Mouse (Mus musculus): ENCODE data around the gene P2ry12. TPM values are rescaled to one million over a fixed set of nuclear protein-coding genes. Genes with fewer than 3 reads are reported as not detected.
A peak's percentile ranks its signal among the peaks of the same experiment; 100 is the strongest.

P2ry12 gene
- polyA plus RNA-seq, 1 experiment, result 16.1 TPM

- no peak within 1 kb of the TSS for H3K27ac ChIP-seq (ENCODE audit: insufficient read depth, low read length)
- no peak for DNase-seq
- no peak for TF ChIP-seq POLR2A (IDR thresholded peaks at IDR 0.05; ENCODE audit: borderline replicate concordance, insufficient read depth, low read length)
- TF ChIP-seq CTCF (IDR thresholded peaks at IDR 0.05; ENCODE audit: borderline replicate concordance, insufficient read depth, low read depth, low read length), result no peak
- no peaks in the 10 kb centered on the region for H3K27me3 ChIP-seq (ENCODE audit: control insufficient read depth, insufficient read depth, low read length)
- H3K4me3 ChIP-seq (replicated peaks; ENCODE audit: insufficient read depth, low read depth, low read length), result no peak within 1 kb of the TSS
- H3K4me1 ChIP-seq (ENCODE audit: control insufficient read depth, insufficient read depth, low read length), result peaks cover 4% of the 10 kb centered on the region; the same call in 1 of the 2 replicates
- 97% methylated on average over 6 of the region's 6 CpGs for WGBS
Observed at GRCm38 (mm10) chr3:59210727-59211126, 51.9 kb downstream of the P2ry12 start, which contains the start of gene P2ry13. P2ry13 (minus strand) TSS chr3:59210882.

- WGBS, result 71% methylated on average over 8 of the region's 8 CpGs
- peak in 1 of 2 experiments; percentile 14 for DNase-seq
- TF ChIP-seq CTCF (IDR thresholded peaks at IDR 0.05; ENCODE audit: borderline replicate concordance, insufficient read depth, low read depth, low read length), result no peak
- TF ChIP-seq POLR2A (IDR thresholded peaks at IDR 0.05; ENCODE audit: borderline replicate concordance, insufficient read depth, low read length), result no peak
- H3K4me3 ChIP-seq (replicated peaks; ENCODE audit: insufficient read depth, low read depth, low read length), result no peak overlapping the region
- no peaks in the 10 kb centered on the region for H3K27me3 ChIP-seq (ENCODE audit: control insufficient read depth, insufficient read depth, low read length)
- peaks cover 4% of the 10 kb centered on the region; the same call in 1 of the 2 replicates for H3K4me1 ChIP-seq (ENCODE audit: control insufficient read depth, insufficient read depth, low read length)
- no peak overlapping the region for H3K27ac ChIP-seq (ENCODE audit: insufficient read depth, low read length)
Observed at GRCm38 (mm10) chr3:59210089-59210488, 52.6 kb downstream of the P2ry12 start.

- Histone ChIP-seq H3K27me3 (ENCODE audit: control insufficient read depth, insufficient read depth, low read length) (no peaks in the 10 kb centered on the region), H3K4me1 (ENCODE audit: control insufficient read depth, insufficient read depth, low read length) (peaks cover 4% of the 10 kb centered on the region; the same call in 1 of the 2 replicates), H3K4me3 (replicated peaks; ENCODE audit: insufficient read depth, low read depth, low read length) (no peak overlapping the region), H3K27ac (ENCODE audit: insufficient read depth, low read length) (peak overlapping the region; percentile 38)
- DNase-seq, result peak; percentile 54 to 68
- 51% methylated on average over 4 of the region's 4 CpGs for whole genome bisulfite sequencing
- TF ChIP-seq CTCF (IDR thresholded peaks at IDR 0.05; ENCODE audit: borderline replicate concordance, insufficient read depth, low read depth, low read length), result peak; percentile 48
- no peak for TF ChIP-seq POLR2A (IDR thresholded peaks at IDR 0.05; ENCODE audit: borderline replicate concordance, insufficient read depth, low read length)
Observed at GRCm38 (mm10) chr3:59208650-59209548, 53.8 kb downstream of the P2ry12 start.

GRCm38 (mm10) chr3:59205941-59206340 is 56.7 kb downstream of the P2ry12 start:
- Histone ChIP-seq H3K4me1 (ENCODE audit: control insufficient read depth, insufficient read depth, low read length) (peaks cover 4% of the 10 kb centered on the region; the same call in 1 of the 2 replicates), H3K4me3 (replicated peaks; ENCODE audit: insufficient read depth, low read depth, low read length) (no peak overlapping the region), H3K27me3 (ENCODE audit: control insufficient read depth, insufficient read depth, low read length) (no peaks in the 10 kb centered on the region), H3K27ac (ENCODE audit: insufficient read depth, low read length) (no peak overlapping the region)
- TF ChIP-seq CTCF (IDR thresholded peaks at IDR 0.05; ENCODE audit: borderline replicate concordance, insufficient read depth, low read depth, low read length) (no peak), POLR2A (IDR thresholded peaks at IDR 0.05; ENCODE audit: borderline replicate concordance, insufficient read depth, low read length) (no peak)
- WGBS, result 67% methylated on average over 4 of the region's 4 CpGs
- DNase-seq, result no peak

GRCm38 (mm10) chr3:59204719-59205503 is 57.8 kb downstream of the P2ry12 start:
- Histone ChIP-seq H3K27me3 (ENCODE audit: control insufficient read depth, insufficient read depth, low read length) (no peaks in the 10 kb centered on the region), H3K4me1 (ENCODE audit: control insufficient read depth, insufficient read depth, low read length) (peaks cover 4% of the 10 kb centered on the region; the same call in 1 of the 2 replicates), H3K27ac (ENCODE audit: insufficient read depth, low read length) (no peak overlapping the region), H3K4me3 (replicated peaks; ENCODE audit: insufficient read depth, low read depth, low read length) (no peak overlapping the region)
- TF ChIP-seq CTCF (IDR thresholded peaks at IDR 0.05; ENCODE audit: borderline replicate concordance, insufficient read depth, low read depth, low read length), result no peak
- TF ChIP-seq POLR2A (IDR thresholded peaks at IDR 0.05; ENCODE audit: borderline replicate concordance, insufficient read depth, low read length), result no peak
- no peak for DNase-seq
- 89% methylated on average over 11 of the region's 11 CpGs for WGBS

GRCm38 (mm10) chr3:59203802-59204520 is 58.7 kb downstream of the P2ry12 start:
- TF ChIP-seq CTCF (IDR thresholded peaks at IDR 0.05; ENCODE audit: borderline replicate concordance, insufficient read depth, low read depth, low read length) (no peak), POLR2A (IDR thresholded peaks at IDR 0.05; ENCODE audit: borderline replicate concordance, insufficient read depth, low read length) (no peak)
- H3K4me3 ChIP-seq (replicated peaks; ENCODE audit: insufficient read depth, low read depth, low read length), result no peak overlapping the region
- H3K4me1 ChIP-seq (ENCODE audit: control insufficient read depth, insufficient read depth, low read length), result peaks cover 4% of the 10 kb centered on the region; the same call in 1 of the 2 replicates
- no peaks in the 10 kb centered on the region for H3K27me3 ChIP-seq (ENCODE audit: control insufficient read depth, insufficient read depth, low read length)
- DNase-seq, result no peak
- no peak overlapping the region for H3K27ac ChIP-seq (ENCODE audit: insufficient read depth, low read length)
- WGBS, result 84% methylated on average over 8 of the region's 8 CpGs

GRCm38 (mm10) chr3:59197329-59197948 is 65.2 kb downstream of the P2ry12 start:
- TF ChIP-seq POLR2A (IDR thresholded peaks at IDR 0.05; ENCODE audit: borderline replicate concordance, insufficient read depth, low read length) (no peak), CTCF (IDR thresholded peaks at IDR 0.05; ENCODE audit: borderline replicate concordance, insufficient read depth, low read depth, low read length) (no peak)
- Histone ChIP-seq H3K4me3 (replicated peaks; ENCODE audit: insufficient read depth, low read depth, low read length) (no peak overlapping the region), H3K4me1 (ENCODE audit: control insufficient read depth, insufficient read depth, low read length) (peaks cover 5% of the 10 kb centered on the region), H3K27ac (ENCODE audit: insufficient read depth, low read length) (no peak overlapping the region), H3K27me3 (ENCODE audit: control insufficient read depth, insufficient read depth, low read length) (no peaks in the 10 kb centered on the region)
- WGBS, result 31% methylated on average over 4 of the region's 4 CpGs
- DNase-seq, result peak in 1 of 2 experiments; percentile 36

Measured in cerebellum, adult 2 months (tissue).